Mouse (Mus musculus) Patski (cell line): Measurements from ENCODE around the gene Lcn6. TPM values are rescaled to one million over a fixed set of nuclear protein-coding genes. Genes with fewer than 3 reads are reported as not detected.

Experiments used
- ATAC-seq: fragments of 100-300 bp; one replicate; pipeline ENCODE4 v1.8.0; 2021
- CTCF ChIA-PET: fragments of 350-600 bp; sonication (Branson Sonifier 250); formaldehyde crosslinking; loops from one replicate; lab custom pipeline; 2022; ENCODE audit warnings: inconsistent platforms; lab: Charles Lee
- POLR2A ChIA-PET: fragments of 350-600 bp; sonication (Branson Sonifier 250); formaldehyde crosslinking; loops from one replicate; lab custom pipeline; 2022; ENCODE audit warnings: antibody characterized with exemption, inconsistent platforms; lab: Charles Lee
- DNase-seq: peaks from one replicate; pipeline ENCODE4 v3.0.0-alpha.2; 2011; ENCODE audit warnings: low read depth, low spot score
- H3K27me3 ChIP-seq: fragments of 371-371 bp; one replicate; pipeline ENCODE4 v1.5.1; 2021
- CTCF ChIP-seq: fragments of 100-300 bp; IDR thresholded peaks from one replicate; pipeline ENCODE4 v1.5.1; 2021
- in situ Hi-C: fragments of 300-500 bp; cut with MboI; formaldehyde crosslinking; loops from 3 replicates; pipeline ENCODE4 v1.11.1; 2018; ENCODE audit warnings: low pct_unique_long_range_greater_than_20kb, mixed read lengths
- polyA plus RNA-seq: library from polyadenylated mRNA; unstranded; gene quantifications from one replicate; pipeline ENCODE4 v1.2.3, GENCODE M21; 2021

Gene Lcn6
- polyA plus RNA-seq = not detected

- ChIA-PET POLR2A (no interaction called here), CTCF (interaction anchor here (1.5 kb wide), 1 partner anchor 16 kb away, joined by 4 read pairs; no protein-coding TSS in a partner anchor)
- H3K27me3 ChIP-seq = peaks cover 23% of the 10 kb centered on the region
- DNase-seq (no peak), ATAC-seq (no peak)
- no peak for TF ChIP-seq CTCF
- in situ Hi-C loops = no loop called here
These were observed at the start of gene Lcn6 for GRCm38 (mm10) chr2:25676486-25676885. Gene Lcn6 (plus strand): TSS chr2:25676786.

GRCm38 (mm10) chr2:25627811-25628210 lies 48.8 kb upstream of the Lcn6 start, which contains the start of gene Fcna:
Gene Fcna (minus strand): TSS chr2:25628030.
- POLR2A ChIA-PET = no interaction called here
- DNase-seq (no peak), ATAC-seq (no peak)
- in situ Hi-C loops = no loop called here
- CTCF ChIA-PET = interaction anchor here (0.7 kb wide), 1 partner anchor 29 kb away, joined by 3 read pairs; no protein-coding TSS in a partner anchor
- H3K27me3 ChIP-seq = peaks cover 19% of the 10 kb centered on the region
- TF ChIP-seq CTCF = no peak

GRCm38 (mm10) chr2:25628738-25629137 lies 47.8 kb upstream of the Lcn6 start:
- no peak for TF ChIP-seq CTCF
- DNase-seq (no peak), ATAC-seq (no peak)
- CTCF ChIA-PET = no interaction called here
- H3K27me3 ChIP-seq = peaks cover 22% of the 10 kb centered on the region
- POLR2A ChIA-PET = no interaction called here
- in situ Hi-C loops = no loop called here

DNA sequence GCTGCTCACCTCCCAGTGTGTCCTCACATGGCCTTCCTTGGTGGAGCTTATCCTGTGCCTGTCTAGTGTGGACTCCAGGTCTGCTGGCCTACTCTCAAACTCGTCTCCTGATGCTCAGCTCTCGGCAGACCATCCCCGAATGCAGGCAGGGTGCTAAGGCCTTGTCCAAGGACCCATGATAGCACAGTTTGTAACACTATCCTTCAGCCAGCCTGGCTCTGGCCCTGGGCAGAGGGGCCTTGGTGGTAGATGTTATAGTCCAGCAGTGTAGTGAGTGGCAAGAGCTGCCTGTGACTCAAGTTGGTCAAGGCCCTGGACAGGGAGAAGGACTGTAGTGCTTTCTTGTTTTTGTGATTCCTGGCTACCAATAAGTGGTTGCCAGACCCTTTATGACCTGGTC lies 43.0 kb upstream of the Lcn6 start:
- TF ChIP-seq CTCF = no peak
- ChIA-PET POLR2A (no interaction called here), CTCF (no interaction called here)
- no peak for ATAC-seq
- in situ Hi-C loops = no loop called here
- no peak for DNase-seq
- H3K27me3 ChIP-seq = peaks cover 12% of the 10 kb centered on the region

GRCm38 (mm10) chr2:25634046-25634445 lies 42.5 kb upstream of the Lcn6 start:
- POLR2A ChIA-PET = no interaction called here
- peaks cover 12% of the 10 kb centered on the region for H3K27me3 ChIP-seq
- in situ Hi-C loops = no loop called here
- ATAC-seq (no peak), DNase-seq (no peak)
- TF ChIP-seq CTCF = no peak
- CTCF ChIA-PET = no interaction called here

DNA sequence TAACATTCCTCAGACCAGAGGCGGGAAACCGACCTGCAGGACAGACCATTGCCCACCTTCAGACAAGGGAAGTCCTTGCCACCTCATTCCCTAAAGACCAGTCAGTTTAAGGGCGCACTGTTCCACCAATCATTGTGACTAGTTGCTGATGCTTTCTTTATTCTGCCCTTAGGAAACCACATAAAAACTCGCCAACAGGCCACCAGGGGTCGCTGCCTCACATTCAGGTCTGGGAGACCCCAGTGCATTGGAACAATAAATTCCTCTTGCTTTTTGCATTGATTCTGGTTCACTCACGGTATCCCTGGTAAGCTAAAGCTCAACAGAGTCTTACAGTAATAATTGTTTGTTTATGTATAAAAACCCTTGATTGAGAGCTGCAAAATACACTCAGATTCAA lies 36.7 kb upstream of the Lcn6 start:
- DNase-seq (no peak), ATAC-seq (no peak)
- in situ Hi-C loops = no loop called here
- H3K27me3 ChIP-seq = peaks cover 11% of the 10 kb centered on the region
- peak; percentile 60 for TF ChIP-seq CTCF
- ChIA-PET POLR2A (interaction anchor here (0.6 kb wide), 1 partner anchor 363 kb away, joined by 5 read pairs; no protein-coding TSS in a partner anchor), CTCF (no interaction called here)

DNA sequence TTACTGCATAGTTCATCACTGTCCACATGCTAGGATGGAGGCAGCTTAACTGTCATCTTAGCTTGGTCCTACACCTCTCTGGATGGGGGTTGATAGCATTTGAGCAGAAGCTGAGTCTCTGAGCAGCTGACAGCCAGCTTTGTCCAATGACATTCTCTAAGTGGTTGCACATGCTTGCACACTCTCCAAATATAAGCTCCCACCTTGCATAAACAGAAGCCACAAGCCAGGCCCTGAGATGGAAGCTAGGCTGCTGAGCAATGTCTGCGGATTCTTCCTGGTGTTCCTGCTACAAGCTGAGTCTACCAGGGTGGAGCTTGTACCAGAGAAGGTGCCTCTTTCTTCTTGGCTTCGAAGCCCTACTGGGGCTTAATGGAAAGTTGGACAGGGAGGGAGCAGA lies 23.7 kb upstream of the Lcn6 start, which contains the start of gene Lcn8:
Gene Lcn8 (plus strand): TSS at position 219 of the 400 bp plus-strand sequence.
- in situ Hi-C loops = no loop called here
- POLR2A ChIA-PET = interaction anchor here (0.8 kb wide), 1 partner anchor 9 kb away, joined by 3 read pairs; no protein-coding TSS in a partner anchor
- DNase-seq (no peak), ATAC-seq (no peak)
- TF ChIP-seq CTCF = no peak
- peaks cover 12% of the 10 kb centered on the region for H3K27me3 ChIP-seq
- CTCF ChIA-PET = no interaction called here

DNA sequence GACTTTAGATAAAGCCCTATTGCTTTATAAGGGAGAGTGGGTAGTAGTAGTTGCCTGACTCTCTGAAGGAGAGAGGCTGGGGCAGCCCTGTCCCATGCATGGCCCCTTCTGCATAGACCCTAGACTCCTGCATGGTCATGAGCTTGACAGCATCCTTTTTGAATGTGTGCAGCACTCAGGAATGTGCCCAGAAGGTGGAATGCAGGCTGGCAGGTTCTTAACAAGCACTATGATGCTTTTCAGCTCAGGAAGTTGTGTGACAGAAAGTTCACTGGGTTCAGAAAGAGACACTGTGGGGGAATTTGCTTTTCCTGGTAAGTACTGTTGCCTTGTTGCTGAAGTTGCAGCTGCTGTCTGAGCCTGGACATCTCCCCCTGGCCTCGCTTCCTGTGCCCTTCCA lies 22.1 kb upstream of the Lcn6 start:
- POLR2A ChIA-PET = no interaction called here
- DNase-seq = no peak
- CTCF ChIA-PET = interaction anchor here (1.1 kb wide), 1 partner anchor 16 kb away, joined by 3 read pairs; no protein-coding TSS in a partner anchor
- TF ChIP-seq CTCF = no peak
- ATAC-seq = no peak
- H3K27me3 ChIP-seq = peaks cover 12% of the 10 kb centered on the region
- in situ Hi-C loops = no loop called here

DNA sequence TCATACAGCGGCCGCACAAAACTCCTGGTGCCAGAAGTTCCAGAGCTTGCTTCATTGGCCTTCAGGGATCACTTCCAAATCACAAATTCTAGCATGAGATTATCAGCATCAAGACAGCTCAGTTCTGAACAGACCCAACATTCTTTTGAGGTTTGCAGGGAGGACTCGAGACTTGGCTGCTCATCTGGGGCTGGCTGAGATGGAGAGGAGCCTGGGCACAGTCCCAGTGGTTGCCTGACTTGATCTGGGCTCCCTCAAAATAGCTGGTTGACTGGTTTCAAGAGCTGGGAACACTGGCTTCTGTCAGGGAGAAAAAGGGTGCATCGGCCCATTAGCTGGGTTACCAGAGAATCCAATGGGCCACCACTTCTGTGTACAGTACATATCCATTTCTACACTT lies 19.9 kb upstream of the Lcn6 start:
- no peak for TF ChIP-seq CTCF
- no peak for DNase-seq
- ChIA-PET CTCF (interaction anchor here (0.6 kb wide), 1 partner anchor 29 kb away, joined by 3 read pairs; the partner anchor contains the start of gene Fcna), POLR2A (interaction anchor here (0.7 kb wide), 1 partner anchor 61 kb away, joined by 13 read pairs; no protein-coding TSS in a partner anchor)
- peaks cover 9% of the 10 kb centered on the region for H3K27me3 ChIP-seq
- no peak for ATAC-seq
- in situ Hi-C loops = no loop called here

DNA sequence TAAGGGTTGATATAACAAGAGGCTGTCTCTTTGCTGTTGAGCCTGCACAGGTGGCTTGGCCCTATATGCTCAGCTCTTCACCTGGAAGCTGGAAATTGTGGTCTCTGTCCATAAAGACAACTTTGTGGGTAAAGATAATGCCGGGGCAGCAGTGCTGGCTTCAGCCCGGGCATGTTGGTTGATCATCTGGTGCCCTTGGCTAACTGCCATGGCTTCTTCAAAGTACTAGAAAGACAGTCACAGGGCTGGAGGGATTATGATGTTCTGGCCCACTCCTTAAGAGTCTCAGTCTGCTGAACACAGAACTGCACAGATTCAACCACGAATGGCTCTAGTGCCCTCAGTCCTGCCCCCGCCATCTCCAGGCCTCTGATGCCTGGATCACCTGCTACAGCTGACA lies 19.3 kb upstream of the Lcn6 start:
- DNase-seq = peak; percentile 48
- ATAC-seq = no peak
- H3K27me3 ChIP-seq = peaks cover 6% of the 10 kb centered on the region
- in situ Hi-C loops = no loop called here
- ChIA-PET POLR2A (no interaction called here), CTCF (interaction anchor here (0.6 kb wide), 1 partner anchor 29 kb away, joined by 3 read pairs; the partner anchor contains the start of gene Fcna)
- no peak for TF ChIP-seq CTCF

- no peak for ATAC-seq
- peaks cover 2% of the 10 kb centered on the region for H3K27me3 ChIP-seq
- DNase-seq = no peak
- no peak for TF ChIP-seq CTCF
- ChIA-PET CTCF (no interaction called here), POLR2A (no interaction called here)
- in situ Hi-C loops = no loop called here
These were observed 18.9 kb upstream of the Lcn6 start, which contains the start of gene Lcn5 for GRCm38 (mm10) chr2:25657652-25658051. Gene Lcn5 (plus strand): TSS chr2:25657952.

- no peaks in the 10 kb centered on the region for H3K27me3 ChIP-seq
- DNase-seq (no peak), ATAC-seq (no peak)
- CTCF ChIA-PET = no interaction called here
- POLR2A ChIA-PET = no interaction called here
- TF ChIP-seq CTCF = no peak
- in situ Hi-C loops = no loop called here
These were observed 16.3 kb upstream of the Lcn6 start for GRCm38 (mm10) chr2:25660279-25660678.
